Comparison of ENCODE assay signal across 8 mouse cellular contexts in genomic region chr11:120280281-120280773, GRCm38 (mm10). TPM values are rescaled to one million over a fixed set of nuclear protein-coding genes. Genes with fewer than 3 reads are reported as not detected.
DNase-seq lines count a peak whose midpoint lies in the region.

No protein-coding gene starts in this region.

- peak overlapping the region; percentile 74 for H3K27ac ChIP-seq in midbrain, embryonic 10.5 days (replicated peaks)

- H3K4me1 ChIP-seq in midbrain, embryonic 10.5 days, result peaks cover 39% of the 10 kb centered on the region

- H3K27me3 ChIP-seq in midbrain, embryonic 10.5 days (ENCODE audit: low read depth, poor library complexity, severe bottlenecking), result no peaks in the 10 kb centered on the region

- peak overlapping the region; percentile 29 for H3K4me3 ChIP-seq in midbrain, embryonic 10.5 days

- H3K36me3 ChIP-seq in midbrain, embryonic 10.5 days, result peaks cover 100% of the 10 kb centered on the region

- peak; percentile 29 to 50 for DNase-seq in frontal cortex, adult 2 months (ENCODE audit: extremely low spot score in 1 of 2, low spot score in 1 of 2)
- no peak for DNase-seq in frontal cortex, postnatal 14 days (ENCODE audit: low spot score in 2 of 2)
- DNase-seq in MN1 (ENCODE audit: low spot score), result peak; percentile 88
- DNase-seq in cerebellum, postnatal 10 days, result peak; percentile 93
- DNase-seq in gastrocnemius, postnatal 10 days, result peak; percentile 73
- peak; percentile 73 to 74 for DNase-seq in kidney, postnatal 25 days
- peak; percentile 73 for DNase-seq in midbrain, embryonic 10.5 days (ENCODE audit: low spot score)
- DNase-seq in thymus, postnatal 25 days, result peak; percentile 47

- no peaks in the 10 kb centered on the region for H3K9me3 ChIP-seq in midbrain, embryonic 10.5 days (replicated peaks)

- WGBS in midbrain, embryonic 10.5 days, result 72% methylated on average over 25 of the region's 25 CpGs

RNA-seq across cellular contexts. Expression of gene Bahcc1, which starts 47.6 kb away (rescaled TPM):
- polyA plus RNA-seq in frontal cortex, adult 2 months (2012; rRNA removed), result 16.9 and 17.2 TPM in 2 replicates
- 10 to 100 TPM in 1 of 2 experiments, 1 to 10 TPM in 1; 6.4 to 10.5 TPM for total RNA-seq in gastrocnemius, postnatal 10 days (2021)
- 14.3 and 16.6 TPM in 2 replicates for polyA plus RNA-seq in midbrain, embryonic 10.5 days (2016; fragmentation: Nextera tagmentation; extraction: Ambion mirVana)

Comparison
In these comparisons a context has a peak if more than half of its experiments do, and no peak if none do; other contexts are left out.
1. DNase-seq: peak in frontal cortex, adult 2 months (2 of 2), MN1 (single experiment), cerebellum, postnatal 10 days (2 of 2), gastrocnemius, postnatal 10 days (single experiment), kidney, postnatal 25 days (2 of 2), midbrain, embryonic 10.5 days (single experiment) and thymus, postnatal 25 days (single experiment); none in frontal cortex, postnatal 14 days (0 of 2).